Mouse (Mus musculus) forebrain, embryonic 13.5 days (tissue): ENCODE data around the gene Clca4a. TPM values are rescaled to one million over a fixed set of nuclear protein-coding genes. Genes with fewer than 3 reads are reported as not detected.
A peak's percentile ranks its signal among the peaks of the same experiment; 100 is the strongest.

Experiments used
- ATAC-seq: fragments of 200-750 bp; cut with Nextera tagmentation; 2 replicates; pipeline ENCODE4 v1.8.0; 2017
- H3K27ac ChIP-seq: fragments of 300-500 bp; sonication (generic); 2 replicates; pipeline ENCODE4 v1.5.1; 2015; ENCODE audit warnings: inconsistent platforms, mild to moderate bottlenecking, moderate library complexity
- H3K27me3 ChIP-seq: fragments of 300-500 bp; sonication (generic); 2 replicates; pipeline ENCODE4 v1.6.1; 2015; ENCODE audit warnings: mild to moderate bottlenecking, inconsistent platforms
- H3K36me3 ChIP-seq: fragments of 300-500 bp; sonication (generic); 2 replicates; pipeline ENCODE4 v1.6.1; 2015; ENCODE audit warnings: mild to moderate bottlenecking, inconsistent platforms; ENCODE audit not compliant: poor library complexity, severe bottlenecking
- H3K4me1 ChIP-seq: fragments of 300-500 bp; sonication (generic); 2 replicates; pipeline ENCODE4 v1.6.1; 2015; ENCODE audit warnings: inconsistent platforms
- H3K4me2 ChIP-seq: fragments of 300-500 bp; sonication (generic); 2 replicates; pipeline ENCODE4 v1.6.1; 2015; ENCODE audit warnings: inconsistent platforms, mild to moderate bottlenecking, moderate library complexity
- H3K4me3 ChIP-seq: fragments of 300-500 bp; sonication (generic); 2 replicates; pipeline ENCODE4 v1.5.1; 2015; ENCODE audit warnings: mild to moderate bottlenecking, inconsistent platforms
- H3K9ac ChIP-seq: fragments of 300-500 bp; sonication (generic); 2 replicates; pipeline ENCODE4 v1.6.1; 2015; ENCODE audit warnings: mild to moderate bottlenecking, inconsistent platforms
- H3K9me3 ChIP-seq: fragments of 300-500 bp; sonication (generic); replicated peaks from 2 replicates; pipeline ENCODE4 v1.6.1; 2016; ENCODE audit warnings: inconsistent platforms
- WGBS: fragments of 180-500 bp; shearing (Covaris S2); methylation state at CpG from one replicate; pipeline ENCODE4 v1.1.7; 2015; 5-methylcytosine and 5-hydroxymethylcytosine counted together
- polyA plus RNA-seq: library from polyadenylated mRNA; unstranded; fragments of >200 nt; fragmentation: Nextera tagmentation; extraction: Ambion mirVana; gene quantifications from 2 replicates; pipeline ENCODE4 v1.2.1, GENCODE M21; 2015

The Clca4a gene
- polyA plus RNA-seq = not detected in 2 replicates

DNA sequence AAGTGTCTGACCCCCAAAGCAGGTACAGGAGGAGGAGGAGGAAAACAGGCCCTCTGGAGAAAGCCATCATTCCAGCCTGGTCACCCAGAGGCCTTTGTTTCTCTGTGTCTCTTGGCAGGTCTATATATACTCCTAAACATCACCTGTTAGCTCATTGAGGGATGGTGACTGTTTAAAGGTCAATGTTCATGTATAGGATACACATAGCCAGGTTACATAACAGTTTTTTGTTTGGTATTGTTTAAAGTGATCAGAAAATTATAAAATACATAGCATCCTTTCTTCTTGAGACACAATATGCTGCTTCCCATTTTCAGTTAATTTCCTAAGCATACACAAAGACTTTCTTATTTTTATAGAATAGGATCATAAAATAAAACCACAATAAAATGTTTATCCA, at the start of gene Clca4a:
Gene Clca4a, minus strand, starts transcription at position 101 of the 400 bp plus-strand sequence.
- no peak within 1 kb of the TSS for H3K4me2 ChIP-seq
- ATAC-seq = no peak
- H3K4me3 ChIP-seq = no peak within 1 kb of the TSS

DNA sequence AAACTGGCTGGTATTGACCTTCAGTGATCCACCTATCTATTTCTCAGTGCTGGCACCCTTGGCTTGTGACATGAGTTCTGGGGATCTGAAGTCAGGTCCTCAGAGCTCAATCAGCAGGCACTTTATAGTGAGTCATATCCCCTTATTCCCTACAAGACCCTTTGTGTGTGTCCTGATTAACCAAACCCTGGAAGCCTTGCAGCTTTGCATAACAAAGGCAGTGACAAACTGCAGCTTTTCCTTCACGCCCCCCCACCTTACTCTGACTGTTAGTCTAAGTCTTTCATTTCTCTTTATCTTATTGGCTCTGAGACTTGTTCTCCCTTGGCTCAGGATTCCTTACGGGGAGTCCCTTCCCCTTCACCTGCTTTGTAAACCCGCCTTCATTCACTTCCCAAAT, 43.0 kb upstream of the Clca4a start:
- ATAC-seq = no peak

More for the DNA sequence above, at the start of gene Clca4a:
- H3K9me3 ChIP-seq = no peaks in the 10 kb centered on the region
- no peak within 1 kb of the TSS for H3K27ac ChIP-seq
- H3K9ac ChIP-seq = no peak within 1 kb of the TSS
- H3K36me3 ChIP-seq = no peaks in the 10 kb centered on the region
- H3K27me3 ChIP-seq = no peaks in the 10 kb centered on the region
- no peaks in the 10 kb centered on the region for H3K4me1 ChIP-seq

GRCm38 (mm10) chr3:145004422-145004821, 29.6 kb upstream of the Clca4a start:
- Histone ChIP-seq H3K4me2 (no peak overlapping the region), H3K27ac (no peak overlapping the region), H3K4me3 (no peak overlapping the region), H3K27me3 (no peaks in the 10 kb centered on the region), H3K9ac (no peak overlapping the region), H3K9me3 (no peaks in the 10 kb centered on the region), H3K4me1 (no peaks in the 10 kb centered on the region), H3K36me3 (no peaks in the 10 kb centered on the region)
- WGBS = 37% methylated on average over 5 of the region's 5 CpGs
- ATAC-seq = no peak

More for the DNA sequence above, 43.0 kb upstream of the Clca4a start:
- H3K9ac ChIP-seq = no peak overlapping the region
- no peaks in the 10 kb centered on the region for H3K9me3 ChIP-seq
- H3K27ac ChIP-seq = no peak overlapping the region
- 47% methylated on average over 3 of the region's 3 CpGs for WGBS
- H3K4me2 ChIP-seq = no peak overlapping the region
- no peak overlapping the region for H3K4me3 ChIP-seq
- no peaks in the 10 kb centered on the region for H3K36me3 ChIP-seq
- H3K27me3 ChIP-seq = no peaks in the 10 kb centered on the region
- no peaks in the 10 kb centered on the region for H3K4me1 ChIP-seq

GRCm38 (mm10) chr3:145000912-145001311, 26.1 kb upstream of the Clca4a start:
- 88% methylated on average over 1 of the region's 1 CpGs for WGBS
- no peaks in the 10 kb centered on the region for H3K27me3 ChIP-seq
- ATAC-seq = no peak
- H3K4me3 ChIP-seq = no peak overlapping the region
- no peaks in the 10 kb centered on the region for H3K36me3 ChIP-seq
- H3K9me3 ChIP-seq = no peaks in the 10 kb centered on the region
- no peak overlapping the region for H3K9ac ChIP-seq
- no peaks in the 10 kb centered on the region for H3K4me1 ChIP-seq
- H3K27ac ChIP-seq = no peak overlapping the region
- H3K4me2 ChIP-seq = no peak overlapping the region

- H3K27me3 ChIP-seq = no peaks in the 10 kb centered on the region
- H3K4me1 ChIP-seq = no peaks in the 10 kb centered on the region
- no peaks in the 10 kb centered on the region for H3K36me3 ChIP-seq
- no peak overlapping the region for H3K9ac ChIP-seq
- no peak overlapping the region for H3K27ac ChIP-seq
- no peaks in the 10 kb centered on the region for H3K9me3 ChIP-seq
- H3K4me3 ChIP-seq = no peak overlapping the region
- WGBS = 88% methylated on average over 5 of the region's 5 CpGs
- no peak overlapping the region for H3K4me2 ChIP-seq
- ATAC-seq = no peak
Measured at GRCm38 (mm10) chr3:144993055-144993454, 18.2 kb upstream of the Clca4a start.

DNA sequence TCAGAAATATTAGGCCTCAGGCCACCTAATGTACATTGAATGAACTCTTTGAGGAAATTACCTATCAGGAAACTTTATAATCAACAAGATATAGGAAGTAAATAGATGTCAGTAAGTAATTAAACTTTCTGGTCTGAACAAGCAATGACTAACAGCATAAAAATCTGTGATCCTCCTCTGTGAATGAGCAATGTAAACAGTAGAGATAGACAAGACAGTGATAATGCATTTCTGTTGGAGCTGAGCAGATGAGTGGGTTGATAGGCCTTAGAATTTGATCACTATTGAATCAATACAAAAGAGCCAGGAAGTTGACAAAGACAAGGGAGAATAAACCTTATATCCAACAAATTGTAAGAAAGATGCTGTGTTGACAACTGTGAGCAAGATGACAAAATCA, 17.8 kb upstream of the Clca4a start:
- Histone ChIP-seq H3K9ac (no peak overlapping the region), H3K9me3 (no peaks in the 10 kb centered on the region), H3K4me2 (no peak overlapping the region), H3K36me3 (no peaks in the 10 kb centered on the region), H3K27me3 (no peaks in the 10 kb centered on the region), H3K4me1 (no peaks in the 10 kb centered on the region), H3K27ac (no peak overlapping the region), H3K4me3 (no peak overlapping the region)
- no peak for ATAC-seq

DNA sequence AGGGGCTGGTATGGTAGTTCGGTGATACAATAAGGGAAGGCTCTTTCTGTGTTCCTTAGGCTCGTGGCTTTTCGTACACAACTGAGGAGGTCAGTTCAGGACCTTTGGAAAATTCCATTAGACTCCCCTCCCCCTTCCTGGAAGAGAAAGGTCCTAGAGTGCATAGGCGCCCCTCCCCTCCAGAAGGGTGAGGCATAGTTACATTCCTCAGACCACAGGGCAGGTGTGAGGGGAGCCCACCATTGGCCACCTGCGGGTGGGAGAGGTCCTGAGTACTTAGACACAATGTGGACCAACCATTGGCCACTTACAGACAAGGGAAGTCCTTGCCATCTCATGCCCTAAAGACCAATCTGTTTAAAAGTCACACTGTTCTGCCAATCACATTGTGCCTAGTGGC, 11.0 kb upstream of the Clca4a start:
- Histone ChIP-seq H3K36me3 (no peaks in the 10 kb centered on the region), H3K9me3 (no peaks in the 10 kb centered on the region), H3K9ac (no peak overlapping the region), H3K4me1 (no peaks in the 10 kb centered on the region), H3K27me3 (no peaks in the 10 kb centered on the region), H3K27ac (no peak overlapping the region), H3K4me2 (no peak overlapping the region), H3K4me3 (no peak overlapping the region)
- no peak for ATAC-seq
- WGBS = 80% methylated on average over 5 of the region's 5 CpGs

DNA sequence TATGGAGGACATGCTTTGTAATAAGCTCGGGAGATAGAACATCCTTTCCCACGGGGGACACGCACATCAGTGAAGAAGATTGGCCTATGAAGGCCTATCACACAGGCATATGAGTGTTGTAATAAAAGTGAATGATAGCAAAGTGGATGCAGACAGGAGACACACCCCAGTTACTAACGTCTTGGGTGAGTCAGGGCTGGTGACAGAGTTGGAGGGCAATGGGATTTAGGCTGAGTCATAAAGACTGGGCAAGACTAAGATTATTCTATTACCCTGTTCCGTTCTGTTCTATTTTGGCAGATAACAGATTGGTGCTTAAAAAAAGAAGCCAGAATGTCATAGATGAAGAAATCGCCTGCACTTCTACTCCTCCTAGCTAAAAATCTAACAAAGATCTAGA, 5.7 kb upstream of the Clca4a start:
- no peak overlapping the region for H3K9ac ChIP-seq
- H3K4me2 ChIP-seq = no peak overlapping the region
- ATAC-seq = no peak
- H3K4me3 ChIP-seq = no peak overlapping the region
- H3K27ac ChIP-seq = no peak overlapping the region
- H3K4me1 ChIP-seq = no peaks in the 10 kb centered on the region
- 90% methylated on average over 6 of the region's 6 CpGs for WGBS
- H3K27me3 ChIP-seq = no peaks in the 10 kb centered on the region
- no peaks in the 10 kb centered on the region for H3K9me3 ChIP-seq
- no peaks in the 10 kb centered on the region for H3K36me3 ChIP-seq

- 9% methylated on average over 4 of the region's 4 CpGs for WGBS
- ATAC-seq = no peak
Measured at GRCm38 (mm10) chr3:144977631-144978030, 2.8 kb upstream of the Clca4a start.

DNA sequence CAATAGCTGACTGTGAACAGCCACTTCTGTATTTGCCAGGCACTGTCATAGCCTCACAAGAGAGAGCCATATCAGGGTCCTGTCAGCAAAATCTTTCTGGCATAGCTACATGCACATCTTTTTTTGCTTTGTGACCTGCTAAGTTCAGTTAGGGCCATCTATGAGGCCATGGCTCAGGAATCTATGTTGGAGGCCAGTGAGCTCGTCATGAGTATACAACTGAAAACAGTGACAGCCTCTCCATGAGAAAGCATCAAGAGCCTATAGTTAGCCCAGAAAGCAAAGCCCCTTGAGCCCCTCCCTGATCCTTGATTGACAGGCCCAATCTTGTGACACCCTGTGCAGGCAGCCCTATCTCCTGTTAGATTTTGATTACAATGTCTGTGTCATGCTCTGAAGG, 1.2 kb upstream of the Clca4a start:
- Histone ChIP-seq H3K9me3 (no peaks in the 10 kb centered on the region), H3K4me3 (no peak overlapping the region), H3K27ac (no peak overlapping the region), H3K36me3 (no peaks in the 10 kb centered on the region), H3K9ac (no peak overlapping the region), H3K4me1 (no peaks in the 10 kb centered on the region), H3K4me2 (no peak overlapping the region), H3K27me3 (no peaks in the 10 kb centered on the region)
- WGBS = 40% methylated on average over 1 of the region's 1 CpGs
- ATAC-seq = 0 out of 2 replicates have a peak, but pooled peaks have one; percentile 27

More at GRCm38 (mm10) chr3:144977631-144978030, 2.8 kb upstream of the Clca4a start:
- no peaks in the 10 kb centered on the region for H3K27me3 ChIP-seq
- no peak overlapping the region for H3K9ac ChIP-seq
- H3K4me1 ChIP-seq = no peaks in the 10 kb centered on the region
- no peak overlapping the region for H3K4me2 ChIP-seq
- H3K4me3 ChIP-seq = no peak overlapping the region
- no peaks in the 10 kb centered on the region for H3K9me3 ChIP-seq
- no peaks in the 10 kb centered on the region for H3K36me3 ChIP-seq
- no peak overlapping the region for H3K27ac ChIP-seq

- H3K4me1 ChIP-seq = no peaks in the 10 kb centered on the region
- H3K4me3 ChIP-seq = no peak overlapping the region
- WGBS = 79% methylated on average over 9 of the region's 9 CpGs
- no peaks in the 10 kb centered on the region for H3K36me3 ChIP-seq
- no peak overlapping the region for H3K9ac ChIP-seq
- no peak for ATAC-seq
- H3K9me3 ChIP-seq = no peaks in the 10 kb centered on the region
- H3K27me3 ChIP-seq = no peaks in the 10 kb centered on the region
- no peak overlapping the region for H3K4me2 ChIP-seq
- no peak overlapping the region for H3K27ac ChIP-seq
Measured at GRCm38 (mm10) chr3:144971553-144972270, 3.1 kb downstream of the Clca4a start.

DNA sequence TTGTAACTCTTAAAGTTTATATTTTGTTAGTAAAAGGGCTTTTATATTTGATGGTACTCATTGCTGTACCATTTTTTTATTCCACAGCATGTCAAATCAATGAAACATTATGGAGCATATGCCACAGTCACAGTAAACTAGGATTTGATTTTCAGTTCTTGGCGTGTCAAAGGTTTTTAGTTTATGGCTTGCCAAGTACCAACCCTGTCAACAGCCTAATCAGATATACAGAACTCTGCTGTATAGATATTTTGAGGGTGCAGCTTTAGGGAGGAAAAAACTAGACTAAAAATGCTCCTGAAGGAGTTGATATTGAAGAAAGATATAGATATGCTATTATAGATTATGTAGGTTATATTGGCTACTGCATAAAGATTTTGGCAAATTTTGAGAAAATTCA, 5.1 kb downstream of the Clca4a start:
- no peaks in the 10 kb centered on the region for H3K9me3 ChIP-seq
- no peaks in the 10 kb centered on the region for H3K4me1 ChIP-seq
- no peaks in the 10 kb centered on the region for H3K36me3 ChIP-seq
- H3K27ac ChIP-seq = no peak overlapping the region
- 87% methylated on average over 1 of the region's 1 CpGs for WGBS
- ATAC-seq = 0 out of 2 replicates have a peak, but pooled peaks have one; percentile 30
- no peak overlapping the region for H3K9ac ChIP-seq
- H3K4me3 ChIP-seq = no peak overlapping the region
- no peaks in the 10 kb centered on the region for H3K27me3 ChIP-seq
- no peak overlapping the region for H3K4me2 ChIP-seq

DNA sequence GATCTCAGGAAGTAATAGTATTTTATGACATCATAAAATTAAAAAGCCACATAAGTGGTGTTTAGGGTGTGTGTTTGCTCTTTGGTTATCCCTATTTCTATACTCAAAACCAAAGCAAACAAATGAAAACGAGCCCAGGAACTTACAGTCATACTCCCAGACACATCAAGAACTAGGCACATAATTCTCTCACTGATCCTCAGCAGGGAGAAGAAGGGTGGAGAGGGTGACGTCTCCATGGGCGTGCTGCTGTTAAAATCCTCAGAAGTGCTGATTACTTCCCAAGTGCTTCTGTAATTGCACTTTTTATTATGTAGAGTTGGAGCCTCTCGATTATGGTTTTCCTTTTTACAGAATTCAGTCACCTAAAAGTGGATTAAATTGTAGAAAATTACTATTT, 8.8 kb downstream of the Clca4a start:
- Histone ChIP-seq H3K27ac (no peak overlapping the region), H3K4me2 (no peak overlapping the region), H3K36me3 (no peaks in the 10 kb centered on the region), H3K4me3 (no peak overlapping the region), H3K9me3 (no peaks in the 10 kb centered on the region), H3K4me1 (no peaks in the 10 kb centered on the region), H3K27me3 (no peaks in the 10 kb centered on the region), H3K9ac (no peak overlapping the region)
- 68% methylated on average over 4 of the region's 4 CpGs for WGBS
- no peak for ATAC-seq
